Mouse (Mus musculus) heart, postnatal 14 days (tissue): ENCODE results near the gene Vps11. TPM values are rescaled to one million over a fixed set of nuclear protein-coding genes. Genes with fewer than 3 reads are reported as not detected.
"Not testable (repeated sequence)": the region's sequence is repeated elsewhere in the genome, so short reads cannot be mapped to it uniquely, and the experiment has no call there.

Experiments used
- DNase-seq, 2 experiments: peaks; one replicate each; pipeline ENCODE4 v3.0.0; 2021 to 2022
- intact Hi-C: fragments of 180-260 bp; cut with DNase I; formaldehyde crosslinking; loops from one replicate; pipeline ENCODE4 v1.15.1; 2025
- total RNA-seq, 2 experiments: library from RNA; stranded (reverse); gene quantifications; 2 replicates each; pipeline ENCODE4 v1.2.3; 2021

The Vps11 gene
- total RNA-seq, 2 experiments from 2014 or later = 17.8 to 19.5 TPM

GRCm38 (mm10) chr9:44337436-44338169 lies 23.9 kb downstream of the Vps11 start:
- no peak for DNase-seq
- intact Hi-C loops = loop anchor here (5.0 kb wide), 1 partner anchor 35 kb away; no protein-coding TSS in a partner anchor

- DNase-seq = no peak
- intact Hi-C loops = loop anchor here (5.0 kb wide), 1 partner anchor 35 kb away; no protein-coding TSS in a partner anchor
These were observed 24.5 kb downstream of the Vps11 start for GRCm38 (mm10) chr9:44336964-44337363.

GRCm38 (mm10) chr9:44336513-44336912 lies 25.0 kb downstream of the Vps11 start:
- intact Hi-C loops = loop anchor here (5.0 kb wide), 1 partner anchor 34 kb away; no protein-coding TSS in a partner anchor

DNA sequence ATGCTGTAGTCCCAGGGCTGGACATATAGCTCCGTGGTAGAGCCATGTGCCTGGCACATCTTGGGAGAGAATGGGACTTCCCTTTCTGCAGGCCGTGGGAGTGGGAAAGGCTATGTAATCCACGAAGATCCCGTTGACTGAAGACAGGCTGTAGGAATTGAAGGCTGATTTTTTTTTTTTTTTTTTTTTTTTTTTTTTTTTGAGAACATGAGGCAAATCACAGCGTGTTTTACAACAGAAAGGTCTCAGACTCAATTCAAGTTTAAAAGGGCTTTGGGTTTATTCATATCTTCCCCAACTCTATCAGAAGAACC lies 25.4 kb downstream of the Vps11 start:
- intact Hi-C loops = loop anchor here (5.0 kb wide), 1 partner anchor 34 kb away; no protein-coding TSS in a partner anchor
- no peak for DNase-seq

More at GRCm38 (mm10) chr9:44336513-44336912, 25.0 kb downstream of the Vps11 start:
- DNase-seq = not testable (repeated sequence)

DNA sequence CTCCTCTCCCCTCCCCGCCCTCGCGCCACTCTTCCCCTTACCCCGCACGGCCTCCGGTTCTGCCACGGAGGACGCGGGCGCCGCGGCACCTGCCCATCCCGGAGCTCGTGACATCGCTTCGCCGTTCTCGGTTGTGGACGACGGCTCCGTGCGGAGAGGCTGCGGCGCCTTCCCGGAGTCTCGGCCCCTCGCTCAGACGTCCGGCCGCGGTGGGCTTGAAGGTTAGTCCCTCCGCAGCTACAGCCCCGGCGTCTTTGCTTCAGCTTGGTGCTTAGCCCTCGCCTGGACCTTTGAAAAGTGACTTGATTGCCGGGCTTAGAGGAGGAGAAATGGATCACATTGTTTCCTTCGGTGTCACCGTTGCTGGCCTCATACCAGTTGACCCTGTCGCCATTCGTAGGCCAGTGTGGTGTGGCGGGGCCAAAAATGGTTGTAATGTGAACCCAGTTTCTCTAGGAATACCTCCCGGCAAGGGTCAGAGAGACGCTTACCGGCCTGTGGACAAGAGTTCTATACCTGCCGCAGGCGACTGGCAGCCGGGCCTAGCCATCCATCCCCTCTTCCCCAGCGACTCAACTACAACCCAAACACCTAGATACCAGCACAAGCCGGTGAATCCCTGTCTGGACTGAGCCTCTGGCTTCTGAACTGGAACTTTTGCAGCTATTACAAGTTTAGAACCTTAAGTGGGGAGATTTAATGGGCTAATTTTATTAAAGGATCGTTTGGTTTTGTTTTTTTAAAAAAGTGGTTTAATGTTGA lies 26.0 kb downstream of the Vps11 start:
- peak; percentile 50 to 54 for DNase-seq
- intact Hi-C loops = loop anchor here (5.0 kb wide), 1 partner anchor 33 kb away; no protein-coding TSS in a partner anchor

DNA sequence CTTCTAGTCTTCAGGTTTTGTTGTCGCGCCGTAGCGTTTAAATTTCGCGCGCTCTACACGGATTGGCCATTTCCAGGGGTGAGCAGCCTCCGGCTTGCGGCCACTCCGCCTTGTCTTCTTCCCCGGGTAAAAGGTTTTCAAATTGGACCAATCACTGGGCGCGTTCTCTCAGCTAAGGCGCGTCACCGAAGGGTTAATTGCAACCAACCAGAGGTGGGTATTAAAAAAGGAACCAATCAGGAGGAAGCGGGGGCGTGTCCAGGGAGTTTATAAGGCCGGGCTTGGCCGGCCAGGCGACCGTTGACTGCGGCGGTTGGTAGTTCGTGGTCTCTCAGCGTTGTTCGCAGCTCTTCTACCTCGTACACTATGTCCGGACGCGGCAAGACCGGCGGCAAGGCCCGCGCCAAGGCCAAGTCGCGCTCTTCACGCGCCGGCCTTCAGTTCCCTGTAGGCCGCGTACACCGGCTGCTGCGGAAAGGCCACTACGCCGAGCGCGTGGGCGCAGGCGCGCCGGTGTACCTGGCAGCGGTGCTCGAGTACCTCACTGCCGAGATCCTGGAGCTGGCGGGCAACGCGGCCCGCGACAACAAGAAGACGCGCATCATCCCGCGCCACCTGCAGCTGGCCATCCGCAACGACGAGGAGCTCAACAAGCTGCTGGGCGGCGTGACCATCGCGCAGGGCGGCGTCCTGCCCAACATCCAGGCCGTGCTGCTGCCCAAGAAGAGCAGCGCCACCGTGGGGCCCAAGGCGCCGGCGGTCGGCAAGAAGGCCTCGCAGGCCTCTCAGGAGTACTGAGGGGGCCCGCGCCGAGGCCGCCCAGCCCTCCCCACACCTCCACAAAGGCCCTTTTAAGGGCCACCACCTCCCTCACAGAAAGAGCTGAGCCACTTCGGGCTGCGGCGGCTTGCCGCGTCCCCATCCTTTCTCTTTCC lies 26.8 kb downstream of the Vps11 start, which contains the start of gene H2afx:
Gene H2afx (plus strand): TSS at position 299 of the 935 bp plus-strand sequence.
- intact Hi-C loops = loop anchor here (1.0 to 5.0 kb wide), 2 partner anchors 8 to 32 kb away; partner anchors contain the start of gene Dpagt1
- DNase-seq = peak; percentile 96 to 97

- no peak for DNase-seq
- intact Hi-C loops = no loop called here
These were observed 28.4 kb downstream of the Vps11 start for GRCm38 (mm10) chr9:44332918-44333638.

- DNase-seq = no peak
- intact Hi-C loops = no loop called here
These were observed 30.7 kb downstream of the Vps11 start for GRCm38 (mm10) chr9:44330736-44331135.

- intact Hi-C loops = loop anchor here (2.0 kb wide), 1 partner anchor 21 kb away; no protein-coding TSS in a partner anchor
- DNase-seq = no peak
These were observed 33.5 kb downstream of the Vps11 start for GRCm38 (mm10) chr9:44327926-44328325.

DNA sequence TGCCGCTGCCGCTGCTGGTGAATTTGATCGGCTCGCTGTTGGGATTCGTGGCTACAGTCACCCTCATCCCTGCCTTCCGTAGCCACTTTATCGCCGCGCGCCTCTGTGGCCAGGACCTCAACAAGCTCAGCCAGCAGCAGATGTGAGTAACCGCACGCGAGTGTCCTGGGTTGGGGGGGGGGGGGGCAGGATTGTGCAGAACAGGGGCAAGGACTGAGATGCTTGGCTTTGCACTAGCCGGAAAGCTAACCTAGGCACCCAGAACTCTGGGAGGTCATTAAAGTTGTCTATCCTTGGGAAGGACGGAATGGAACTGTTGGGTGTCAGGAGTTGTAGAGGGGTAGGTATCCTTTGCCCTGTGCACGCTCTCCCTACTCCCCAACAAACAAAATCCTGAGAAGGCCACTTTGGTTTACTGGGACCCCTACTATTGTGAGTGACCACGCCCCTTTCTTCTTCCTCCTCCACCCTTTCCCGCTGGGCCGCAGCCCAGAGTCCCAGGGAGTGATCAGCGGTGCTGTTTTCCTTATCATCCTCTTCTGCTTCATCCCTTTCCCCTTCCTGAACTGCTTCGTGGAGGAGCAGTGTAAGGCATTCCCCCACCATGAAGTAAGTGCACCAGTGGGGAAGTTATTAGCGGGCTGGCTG lies 34.3 kb downstream of the Vps11 start:
- DNase-seq = peak; percentile 49 to 50
- intact Hi-C loops = loop anchor here (2.0 kb wide), 1 partner anchor 20 kb away; no protein-coding TSS in a partner anchor

DNA sequence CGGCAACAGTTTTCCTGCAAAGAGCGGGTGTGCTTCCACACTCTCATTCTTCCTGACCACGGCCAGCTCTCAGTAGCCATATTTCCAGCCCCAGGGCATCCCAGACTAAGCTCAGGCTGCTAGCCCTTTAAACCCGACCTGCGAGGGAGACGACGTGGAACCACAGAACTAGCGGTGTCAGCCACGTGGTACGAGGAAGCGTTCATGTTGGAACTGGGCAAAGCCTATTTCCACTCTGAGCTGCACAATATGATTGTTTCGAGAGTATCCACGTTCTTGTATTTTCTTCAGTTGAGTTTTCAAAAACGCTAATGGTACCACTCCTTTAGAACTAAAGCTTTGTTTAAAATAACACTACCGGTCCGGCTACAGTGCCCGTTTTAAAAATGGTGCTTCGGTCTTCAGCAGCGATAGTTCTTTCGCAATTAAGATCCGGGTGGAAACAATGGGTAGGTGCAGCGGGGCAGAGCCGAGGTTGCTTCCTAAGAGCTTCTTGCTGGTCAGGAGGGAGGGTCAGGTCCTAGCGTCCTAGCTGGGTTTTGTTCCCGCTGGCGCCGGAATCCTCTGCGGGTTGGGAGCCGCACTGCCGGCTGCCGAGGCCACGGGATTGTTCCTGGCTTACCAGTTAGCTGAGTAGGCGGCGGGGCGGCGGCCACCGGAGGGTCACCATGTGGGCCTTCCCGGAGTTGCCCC lies 35.0 kb downstream of the Vps11 start:
- peak; percentile 77 to 82 for DNase-seq
- intact Hi-C loops = loop anchor here (1.0 to 2.0 kb wide), 2 partner anchors 8 to 20 kb away; partner anchors contain the start of gene H2afx

GRCm38 (mm10) chr9:44325768-44326370 lies 35.6 kb downstream of the Vps11 start, which contains the start of gene Dpagt1:
Gene Dpagt1, plus strand, starts transcription at chr9:44326019.
- intact Hi-C loops = loop anchor here (1.0 to 2.0 kb wide), 2 partner anchors 8 to 19 kb away; partner anchors contain the start of gene H2afx

DNA sequence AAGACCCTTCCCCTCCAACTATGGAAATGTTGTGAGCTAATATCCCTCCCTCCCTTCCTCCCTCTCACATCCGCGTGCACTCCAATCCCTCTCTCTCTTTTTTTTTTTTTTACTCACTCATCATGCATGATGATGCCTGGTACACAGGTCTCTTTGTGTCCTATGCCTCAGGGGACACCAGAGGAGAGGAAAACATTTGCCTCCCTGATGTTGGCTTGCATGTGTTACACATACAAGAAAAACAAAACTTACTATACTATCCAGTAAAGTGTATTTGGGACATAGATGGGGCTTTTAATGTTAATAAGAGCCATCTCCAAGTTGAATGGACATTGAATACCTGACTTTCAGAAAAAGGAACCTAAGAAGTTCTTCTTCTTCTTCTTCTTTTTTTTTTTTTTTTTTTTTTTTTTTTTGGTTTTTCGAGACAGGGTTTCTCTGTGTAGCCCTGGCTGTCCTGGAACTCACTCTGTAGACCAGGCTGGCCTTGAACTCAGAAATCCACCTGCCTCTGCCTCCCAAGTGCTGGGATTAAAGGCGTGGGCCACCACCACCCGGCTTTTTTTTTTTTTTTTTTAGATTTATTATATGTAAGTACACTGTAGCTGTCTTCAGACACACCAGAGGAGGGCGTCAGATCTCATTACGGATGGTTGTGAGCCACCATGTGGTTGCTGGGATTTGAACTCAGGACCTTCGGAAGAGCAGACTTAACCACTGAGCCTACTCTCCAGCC lies 36.3 kb downstream of the Vps11 start:
- DNase-seq, intact Hi-C loops: not testable (repeated sequence)

More at GRCm38 (mm10) chr9:44325768-44326370, 35.6 kb downstream of the Vps11 start, which contains the start of gene Dpagt1:
- DNase-seq = no peak

DNA sequence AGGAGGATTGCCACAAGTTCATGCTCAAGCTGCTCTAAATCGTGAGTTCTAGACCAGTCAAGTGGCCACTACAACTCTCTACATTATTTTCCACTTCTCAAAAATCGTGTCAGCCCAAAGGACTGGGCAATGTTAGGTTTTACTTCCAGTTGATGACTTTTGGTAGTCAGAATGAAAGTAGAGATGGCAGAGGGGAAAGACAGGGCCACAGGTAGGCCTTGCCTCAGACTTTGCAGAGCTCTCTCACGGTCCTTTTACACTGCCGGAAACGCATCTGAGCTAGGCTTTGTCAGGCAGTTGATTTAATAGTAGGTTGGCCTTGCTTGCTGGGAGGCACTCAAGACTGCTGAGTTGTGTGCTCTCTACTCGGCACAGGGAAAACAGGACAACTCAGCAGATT lies 37.3 kb downstream of the Vps11 start:
- intact Hi-C loops = no loop called here
- DNase-seq = no peak

DNA sequence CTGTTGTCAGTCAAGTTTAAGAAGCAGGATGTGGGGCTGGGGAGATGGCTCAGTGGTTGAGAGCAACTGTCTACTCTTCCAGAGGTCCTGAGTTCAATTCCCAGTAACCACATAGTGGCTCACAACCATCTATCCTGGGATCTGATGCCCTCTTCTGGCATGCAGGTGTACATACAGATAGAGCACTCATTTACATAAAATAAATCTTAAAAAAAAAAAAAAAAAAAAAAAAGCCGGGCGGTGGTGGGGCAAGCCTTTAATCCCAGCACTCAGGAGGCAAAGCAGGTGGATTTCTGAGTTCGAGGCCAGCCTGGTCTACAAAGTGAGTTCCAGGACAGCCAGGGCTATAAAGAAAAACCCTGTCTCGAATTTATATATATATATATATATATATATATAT lies 37.8 kb downstream of the Vps11 start:
- intact Hi-C loops, DNase-seq: not testable (repeated sequence)

DNA sequence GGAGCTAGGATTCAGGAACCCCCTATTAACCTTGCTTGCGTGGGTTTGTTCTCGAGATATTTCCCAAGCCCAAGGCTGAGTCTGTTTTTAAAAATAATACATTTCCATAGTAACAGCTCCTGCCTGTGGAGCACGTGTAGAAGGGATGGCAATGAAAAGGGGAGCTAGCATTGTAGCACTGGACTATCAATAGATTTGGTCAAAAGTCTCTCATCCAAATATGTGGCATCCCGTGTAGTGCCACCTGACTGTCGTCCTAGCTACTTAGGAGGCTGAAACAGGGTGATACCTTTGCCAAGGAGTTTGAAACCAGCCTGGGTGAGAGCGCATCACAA lies 40.7 kb downstream of the Vps11 start:
- intact Hi-C loops = no loop called here

More for the DNA sequence above, 40.7 kb downstream of the Vps11 start:
- no peak for DNase-seq
